Mouse (Mus musculus): ENCODE data around the gene Gm17545. TPM values are rescaled to one million over a fixed set of nuclear protein-coding genes. Genes with fewer than 3 reads are reported as not detected.

The Gm17545 gene
- polyA plus RNA-seq, 1 experiment from 2014 or later, result not detected

GRCm38 (mm10) chr9:22468899-22469259 lies 14.8 kb downstream of the Gm17545 start:
- peak overlapping the region; percentile 61; the same call in 1 of the 2 replicates for H3K4me3 ChIP-seq (replicated peaks)
- H3K36me3 ChIP-seq, result peaks cover 13% of the 10 kb centered on the region; the same call in 1 of the 2 replicates
- no peaks in the 10 kb centered on the region for H3K27me3 ChIP-seq (replicated peaks)
- WGBS, result 77% methylated on average over 8 of the region's 8 CpGs
- no peaks in the 10 kb centered on the region for H3K9me3 ChIP-seq (replicated peaks)
- peak overlapping the region; percentile 61; the same call in 1 of the 2 replicates for H3K4me2 ChIP-seq
- H3K4me1 ChIP-seq, result peaks cover 12% of the 10 kb centered on the region
- no peak overlapping the region for H3K9ac ChIP-seq (replicated peaks)
- no peak overlapping the region for H3K27ac ChIP-seq (replicated peaks)
- no peak for ATAC-seq (ENCODE audit: low FRiP score)

GRCm38 (mm10) chr9:22469643-22470042 lies 15.6 kb downstream of the Gm17545 start, which contains the start of gene Rp9:
Rp9 (minus strand) TSS chr9:22469743.
- Histone ChIP-seq H3K27ac (replicated peaks) (peak within 1 kb of the TSS; percentile 93), H3K9ac (replicated peaks) (no peak within 1 kb of the TSS), H3K9me3 (replicated peaks) (no peaks in the 10 kb centered on the region), H3K36me3 (peaks cover 9% of the 10 kb centered on the region; the same call in 1 of the 2 replicates), H3K27me3 (replicated peaks) (no peaks in the 10 kb centered on the region), H3K4me2 (peak within 1 kb of the TSS; percentile 61), H3K4me1 (peaks cover 12% of the 10 kb centered on the region), H3K4me3 (replicated peaks) (peak within 1 kb of the TSS; percentile 61)
- ATAC-seq (ENCODE audit: low FRiP score), result no peak
- WGBS, result 90% methylated on average over 3 of the region's 3 CpGs

GRCm38 (mm10) chr9:22475424-22475868 lies 21.4 kb downstream of the Gm17545 start, which contains the start of gene Bbs9:
Bbs9 (plus strand) TSS chr9:22475715.
- Histone ChIP-seq H3K27me3 (replicated peaks) (no peaks in the 10 kb centered on the region), H3K4me1 (peaks cover 15% of the 10 kb centered on the region), H3K36me3 (no peaks in the 10 kb centered on the region), H3K9ac (replicated peaks) (peak within 1 kb of the TSS; percentile 66), H3K4me2 (peak within 1 kb of the TSS; percentile 92), H3K27ac (replicated peaks) (peak within 1 kb of the TSS; percentile 82), H3K9me3 (replicated peaks) (no peaks in the 10 kb centered on the region), H3K4me3 (replicated peaks) (peak within 1 kb of the TSS; percentile 74)
- ATAC-seq (ENCODE audit: low FRiP score), result peak; percentile 97
- WGBS, result under 1% methylated on average over 25 of the region's 25 CpGs

GRCm38 (mm10) chr9:22476265-22476664 lies 22.2 kb downstream of the Gm17545 start:
- ATAC-seq (ENCODE audit: low FRiP score), result peak; percentile 30
- WGBS, result 8% methylated on average over 10 of the region's 10 CpGs
- H3K27ac ChIP-seq (replicated peaks), result peak overlapping the region; percentile 82

GRCm38 (mm10) chr9:22478946-22479345 lies 24.9 kb downstream of the Gm17545 start:
- Histone ChIP-seq H3K4me3 (replicated peaks) (no peak overlapping the region), H3K4me1 (peaks cover 15% of the 10 kb centered on the region), H3K9me3 (replicated peaks) (no peaks in the 10 kb centered on the region), H3K9ac (replicated peaks) (no peak overlapping the region), H3K27ac (replicated peaks) (no peak overlapping the region), H3K4me2 (no peak overlapping the region), H3K36me3 (no peaks in the 10 kb centered on the region), H3K27me3 (replicated peaks) (no peaks in the 10 kb centered on the region)
- ATAC-seq (ENCODE audit: low FRiP score), result no peak
- 92% methylated on average over 8 of the region's 8 CpGs for WGBS

More at GRCm38 (mm10) chr9:22476265-22476664, 22.2 kb downstream of the Gm17545 start:
- H3K4me1 ChIP-seq, result peaks cover 15% of the 10 kb centered on the region
- no peaks in the 10 kb centered on the region for H3K9me3 ChIP-seq (replicated peaks)
- no peaks in the 10 kb centered on the region for H3K36me3 ChIP-seq
- H3K4me2 ChIP-seq, result peak overlapping the region; percentile 92
- H3K9ac ChIP-seq (replicated peaks), result peak overlapping the region; percentile 66
- no peaks in the 10 kb centered on the region for H3K27me3 ChIP-seq (replicated peaks)
- peak overlapping the region; percentile 74 for H3K4me3 ChIP-seq (replicated peaks)

- WGBS, result 96% methylated on average over 8 of the region's 8 CpGs
- Histone ChIP-seq H3K4me3 (replicated peaks) (no peak overlapping the region), H3K27me3 (replicated peaks) (no peaks in the 10 kb centered on the region), H3K4me1 (no peaks in the 10 kb centered on the region), H3K36me3 (no peaks in the 10 kb centered on the region), H3K9ac (replicated peaks) (no peak overlapping the region), H3K27ac (replicated peaks) (no peak overlapping the region), H3K9me3 (replicated peaks) (no peaks in the 10 kb centered on the region), H3K4me2 (no peak overlapping the region)
- no peak for ATAC-seq (ENCODE audit: low FRiP score)
These were observed 29.9 kb downstream of the Gm17545 start for GRCm38 (mm10) chr9:22483866-22484561.

GRCm38 (mm10) chr9:22484562-22485308 lies 30.6 kb downstream of the Gm17545 start:
- ATAC-seq (ENCODE audit: low FRiP score), result no peak
- no peaks in the 10 kb centered on the region for H3K4me1 ChIP-seq
- no peak overlapping the region for H3K4me2 ChIP-seq
- H3K9ac ChIP-seq (replicated peaks), result no peak overlapping the region
- no peak overlapping the region for H3K4me3 ChIP-seq (replicated peaks)
- no peak overlapping the region for H3K27ac ChIP-seq (replicated peaks)
- no peaks in the 10 kb centered on the region for H3K27me3 ChIP-seq (replicated peaks)
- no peaks in the 10 kb centered on the region for H3K36me3 ChIP-seq
- 95% methylated on average over 12 of the region's 12 CpGs for WGBS
- H3K9me3 ChIP-seq (replicated peaks), result no peaks in the 10 kb centered on the region

GRCm38 (mm10) chr9:22486211-22486610 lies 32.1 kb downstream of the Gm17545 start:
- Histone ChIP-seq H3K4me3 (replicated peaks) (no peak overlapping the region), H3K9ac (replicated peaks) (no peak overlapping the region)

GRCm38 (mm10) chr9:22488963-22489362 lies 34.9 kb downstream of the Gm17545 start:
- H3K4me3 ChIP-seq (replicated peaks), result no peak overlapping the region
- no peaks in the 10 kb centered on the region for H3K36me3 ChIP-seq
- H3K27me3 ChIP-seq (replicated peaks), result no peaks in the 10 kb centered on the region
- H3K9me3 ChIP-seq (replicated peaks), result no peaks in the 10 kb centered on the region
- H3K4me2 ChIP-seq, result no peak overlapping the region
- WGBS, result 70% methylated on average over 9 of the region's 9 CpGs
- no peak overlapping the region for H3K9ac ChIP-seq (replicated peaks)
- ATAC-seq (ENCODE audit: low FRiP score), result no peak
- H3K4me1 ChIP-seq, result no peaks in the 10 kb centered on the region
- no peak overlapping the region for H3K27ac ChIP-seq (replicated peaks)

More at GRCm38 (mm10) chr9:22486211-22486610, 32.1 kb downstream of the Gm17545 start:
- H3K36me3 ChIP-seq, result no peaks in the 10 kb centered on the region
- no peaks in the 10 kb centered on the region for H3K4me1 ChIP-seq
- H3K27ac ChIP-seq (replicated peaks), result no peak overlapping the region
- 92% methylated on average over 7 of the region's 7 CpGs for WGBS
- H3K4me2 ChIP-seq, result no peak overlapping the region
- no peak for ATAC-seq (ENCODE audit: low FRiP score)
- no peaks in the 10 kb centered on the region for H3K9me3 ChIP-seq (replicated peaks)
- no peaks in the 10 kb centered on the region for H3K27me3 ChIP-seq (replicated peaks)

GRCm38 (mm10) chr9:22494203-22494807 lies 40.2 kb downstream of the Gm17545 start:
- H3K4me2 ChIP-seq, result no peak overlapping the region
- H3K4me3 ChIP-seq (replicated peaks), result no peak overlapping the region
- H3K9me3 ChIP-seq (replicated peaks), result no peaks in the 10 kb centered on the region
- 88% methylated on average over 9 of the region's 9 CpGs for WGBS
- H3K27me3 ChIP-seq (replicated peaks), result no peaks in the 10 kb centered on the region
- 0 out of 2 replicates have a peak, but pooled peaks cover under 1% of the 10 kb centered on the region for H3K36me3 ChIP-seq
- no peak overlapping the region for H3K9ac ChIP-seq (replicated peaks)
- no peak overlapping the region for H3K27ac ChIP-seq (replicated peaks)
- no peak for ATAC-seq (ENCODE audit: low FRiP score)
- no peaks in the 10 kb centered on the region for H3K4me1 ChIP-seq

- Histone ChIP-seq H3K9me3 (replicated peaks) (no peaks in the 10 kb centered on the region), H3K4me1 (no peaks in the 10 kb centered on the region), H3K36me3 (0 out of 2 replicates have a peak, but pooled peaks cover 3% of the 10 kb centered on the region), H3K4me3 (replicated peaks) (no peak overlapping the region), H3K27ac (replicated peaks) (no peak overlapping the region), H3K4me2 (no peak overlapping the region), H3K27me3 (replicated peaks) (no peaks in the 10 kb centered on the region), H3K9ac (replicated peaks) (no peak overlapping the region)
- WGBS, result 87% methylated on average over 2 of the region's 2 CpGs
- no peak for ATAC-seq (ENCODE audit: low FRiP score)
These were observed 41.0 kb downstream of the Gm17545 start for GRCm38 (mm10) chr9:22495133-22495532.
